Mouse (Mus musculus) liver, embryonic 14.5 days (tissue): ENCODE data around the gene Mab21l1. TPM values are rescaled to one million over a fixed set of nuclear protein-coding genes. Genes with fewer than 3 reads are reported as not detected.
A peak's percentile ranks its signal among the peaks of the same experiment; 100 is the strongest.

ENCODE experiments used
- ATAC-seq: fragments of 200-750 bp; cut with Nextera tagmentation; 2 replicates; pipeline ENCODE4 v1.8.0; 2017; ENCODE audit warnings: moderate number of reproducible peaks, mild to moderate bottlenecking, moderate library complexity; ENCODE audit not compliant: insufficient read depth
- DNase-seq, 3 experiments: peaks; one replicate each; pipeline ENCODE4 v3.0.0-alpha.2; 2012 to 2013; ENCODE audit warnings: low read depth in 3 of 3, low spot score in 3 of 3
- H3K27ac ChIP-seq: fragments of 300-500 bp; sonication (generic); 2 replicates; pipeline ENCODE4 v1.5.1; 2014; ENCODE audit warnings: moderate library complexity, mild to moderate bottlenecking, control low read depth, inconsistent platforms
- H3K27me3 ChIP-seq: fragments of 300-500 bp; sonication (generic); 2 replicates; pipeline ENCODE4 v1.6.1; 2014; ENCODE audit warnings: mild to moderate bottlenecking, low read length, moderate library complexity; ENCODE audit not compliant: control insufficient read depth, insufficient read depth
- H3K36me3 ChIP-seq: fragments of 300-500 bp; sonication (generic); replicated peaks from 2 replicates; pipeline ENCODE4 v1.6.1; 2014; ENCODE audit warnings: low read depth; ENCODE audit not compliant: control insufficient read depth, insufficient read depth
- H3K4me1 ChIP-seq, 2 experiments: fragments of 200-500 bp in 1 of 2; fragments of 300-500 bp in 1 of 2; sonication (generic) in 1 of 2; replicated peaks; 2 replicates each; pipeline ENCODE4 v1.6.1; 2012 to 2014; ENCODE audit warnings: antibody characterized with exemption in 1 of 2, inconsistent platforms in 1 of 2, low read length in 1 of 2; ENCODE audit not compliant: control insufficient read depth in 2 of 2, insufficient read depth in 2 of 2
- H3K4me2 ChIP-seq: fragments of 300-500 bp; sonication (generic); 2 replicates; pipeline ENCODE4 v1.6.1; 2014; ENCODE audit warnings: low read depth, mild to moderate bottlenecking, control low read depth, moderate library complexity
- H3K4me3 ChIP-seq, 2 experiments: fragments of 200-500 bp in 1 of 2; fragments of 300-500 bp in 1 of 2; sonication (generic) in 1 of 2; 2 replicates each; pipeline ENCODE4 v1.5.1; 2012 to 2014; ENCODE audit warnings: low read depth in 2 of 2, low read length in 2 of 2, mild to moderate bottlenecking in 2 of 2, control low read depth in 1 of 2, inconsistent platforms in 1 of 2, moderate library complexity in 1 of 2; ENCODE audit not compliant: insufficient read depth in 1 of 2
- H3K9ac ChIP-seq: fragments of 300-500 bp; sonication (generic); replicated peaks from 2 replicates; pipeline ENCODE4 v1.6.1; 2014; ENCODE audit warnings: mild to moderate bottlenecking, control low read depth, moderate library complexity
- H3K9me3 ChIP-seq: fragments of 300-500 bp; sonication (generic); 2 replicates; pipeline ENCODE4 v1.6.1; 2016; ENCODE audit warnings: low read length, mixed read lengths; ENCODE audit not compliant: control insufficient read depth
- CTCF ChIP-seq: IDR thresholded peaks from 2 replicates; pipeline ENCODE4 v1.5.1; 2016; ENCODE audit warnings: antibody characterized with exemption, low read depth, control low read depth
- EP300 ChIP-seq: IDR thresholded peaks from 2 replicates; pipeline ENCODE4 v1.6.1; 2016; ENCODE audit warnings: antibody characterized with exemption, low read depth
- WGBS: fragments of 180-500 bp; shearing (Covaris S2); extraction: QIAGEN DNeasy Blood & Tissue Kit; methylation state at CpG from one replicate; pipeline ENCODE4 v1.1.7; 2014; ENCODE audit not compliant: insufficient replicate concordance; 5-methylcytosine and 5-hydroxymethylcytosine counted together
- polyA plus RNA-seq, 2 experiments: library from polyadenylated mRNA; depleted of rRNA in 1 of 2; stranded (reverse) in 1 of 2; unstranded in 1 of 2; fragments of >200 nt; fragmentation: Nextera tagmentation in 1 of 2; extraction: Ambion mirVana in 1 of 2; gene quantifications; 2 replicates each; pipeline versions ENCODE4 v1.2.1 to v1.2.3; 2012 to 2014

The Mab21l1 gene
- polyA plus RNA-seq, 2 experiments, result 0.02 TPM; not detected in 1

DNA sequence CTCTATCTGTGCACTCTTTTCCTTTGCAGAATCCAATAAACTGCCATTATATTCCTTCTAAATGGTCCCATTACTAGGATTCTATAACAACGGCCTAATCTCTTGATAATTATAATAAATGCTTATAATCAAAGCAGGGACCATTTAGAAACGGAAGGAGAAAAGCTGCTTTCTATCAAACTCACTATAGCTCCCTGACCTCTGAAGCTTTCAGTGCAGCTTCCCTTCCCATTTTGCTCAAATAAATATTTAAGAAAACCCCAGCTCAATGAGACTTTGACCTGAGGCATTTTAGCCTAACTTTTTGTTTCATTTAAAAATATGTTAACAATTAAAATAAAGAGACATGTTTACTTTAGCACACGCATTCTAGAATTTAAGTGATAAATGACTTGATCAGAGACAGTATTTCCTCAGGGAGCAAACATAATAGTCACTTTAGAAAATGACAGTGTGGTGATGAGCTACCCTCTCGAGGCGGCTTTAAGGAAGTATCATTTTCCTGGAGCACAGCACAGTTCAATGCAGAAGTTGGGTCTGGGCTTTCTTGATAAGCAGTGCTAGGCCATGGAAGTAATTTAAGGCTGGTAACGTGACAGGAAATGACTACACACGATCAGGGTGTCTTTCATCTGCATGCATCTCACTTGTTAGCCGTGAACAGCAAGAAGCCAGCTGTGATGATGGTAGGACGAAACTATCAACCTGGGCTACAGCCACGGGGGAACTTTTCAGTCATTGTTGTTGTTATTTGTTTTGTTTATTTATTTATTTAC, 46.4 kb downstream of the Mab21l1 start:
- Histone ChIP-seq H3K27me3 (no peaks in the 10 kb centered on the region), H3K4me3 (no peak overlapping the region), H3K9ac (no peak overlapping the region), H3K36me3 (no peaks in the 10 kb centered on the region), H3K27ac (no peak overlapping the region), H3K4me2 (0 out of 2 replicates have a peak overlapping the region, but pooled peaks have one; percentile 16), H3K9me3 (no peaks in the 10 kb centered on the region), H3K4me1 (peaks cover 0 to 4% of the 10 kb centered on the region in 2 experiments; a peak in 1 of 4 replicates)
- 16% methylated on average over 10 of the region's 10 CpGs for WGBS
- TF ChIP-seq EP300, result peak; percentile 33; the same call in 1 of the 2 replicates
- no peak for TF ChIP-seq CTCF
- DNase-seq (peak; percentile 23 to 27 (median 26)), ATAC-seq (peak; percentile 71; the same call in 1 of the 2 replicates)

DNA sequence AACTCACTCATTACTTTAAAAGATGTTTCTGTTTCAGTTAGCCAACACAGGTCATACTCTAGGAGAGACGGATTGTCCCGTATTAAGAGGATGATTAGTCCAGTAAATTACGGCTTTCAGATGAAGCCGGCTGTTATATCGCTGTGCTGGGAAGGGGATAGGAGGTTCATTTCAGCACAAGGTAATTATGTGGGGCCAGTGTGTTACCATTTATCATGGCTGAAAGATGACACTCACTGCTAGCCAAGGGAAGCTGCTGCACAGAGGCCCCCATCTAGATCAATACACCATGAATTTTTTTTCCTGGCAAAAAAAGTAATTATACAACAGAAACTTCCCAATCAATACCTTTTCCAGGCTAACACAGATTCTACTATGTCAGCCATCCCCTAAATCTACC, 47.9 kb downstream of the Mab21l1 start:
- Histone ChIP-seq H3K9me3 (no peaks in the 10 kb centered on the region), H3K36me3 (no peaks in the 10 kb centered on the region), H3K4me3 (no peak overlapping the region), H3K9ac (no peak overlapping the region), H3K27me3 (no peaks in the 10 kb centered on the region), H3K4me2 (no peak overlapping the region), H3K27ac (no peak overlapping the region), H3K4me1 (peaks cover 0 to 4% of the 10 kb centered on the region in 2 experiments; a peak in 1 of 4 replicates)
- WGBS, result 64% methylated on average over 5 of the region's 5 CpGs
- ATAC-seq, result no peak
- DNase-seq, result no peak
- no peak for TF ChIP-seq EP300
- no peak for TF ChIP-seq CTCF
